Mouse (Mus musculus): ENCODE data around the gene Krtap1-4. TPM values are rescaled to one million over a fixed set of nuclear protein-coding genes. Genes with fewer than 3 reads are reported as not detected.
"Not testable (repeated sequence)": the region's sequence is repeated elsewhere in the genome, so short reads cannot be mapped to it uniquely, and the experiment has no call there.

The Krtap1-4 gene
- not detected for total RNA-seq (2021)

GRCm38 (mm10) chr11:99583245-99583704, at the start of gene Krtap1-4:
TSS of gene Krtap1-4 (minus strand) at chr11:99583654.
- DNase-seq = no peak
- intact Hi-C loops (cut with DNase I) = no loop called here

DNA sequence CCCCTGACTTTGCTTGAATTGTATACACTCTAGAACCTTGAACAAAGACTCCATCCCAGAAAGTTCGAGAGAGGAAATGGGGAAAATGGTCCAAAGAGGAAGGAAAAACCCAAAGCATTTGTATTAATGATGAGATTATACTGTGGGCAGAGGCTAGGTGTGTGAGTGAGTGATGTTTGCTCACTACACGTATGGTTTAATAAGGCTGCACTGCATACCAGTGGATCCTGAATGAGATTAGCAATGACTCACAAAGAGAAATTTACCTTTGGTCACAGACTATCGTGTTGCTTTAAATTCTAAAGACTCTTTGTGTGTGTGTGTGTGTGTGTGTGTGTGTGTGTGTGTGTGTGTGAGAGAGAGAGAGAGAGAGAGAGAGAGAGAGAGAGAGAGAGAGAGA, 47.4 kb upstream of the Krtap1-4 start:
- intact Hi-C loops (cut with DNase I) = no loop called here
- no peak for DNase-seq

GRCm38 (mm10) chr11:99628138-99628537, 44.7 kb upstream of the Krtap1-4 start, which contains the start of gene Krtap4-1:
TSS of gene Krtap4-1 (minus strand) at chr11:99628238.
- intact Hi-C loops (cut with DNase I) = no loop called here
- no peak for DNase-seq

DNA sequence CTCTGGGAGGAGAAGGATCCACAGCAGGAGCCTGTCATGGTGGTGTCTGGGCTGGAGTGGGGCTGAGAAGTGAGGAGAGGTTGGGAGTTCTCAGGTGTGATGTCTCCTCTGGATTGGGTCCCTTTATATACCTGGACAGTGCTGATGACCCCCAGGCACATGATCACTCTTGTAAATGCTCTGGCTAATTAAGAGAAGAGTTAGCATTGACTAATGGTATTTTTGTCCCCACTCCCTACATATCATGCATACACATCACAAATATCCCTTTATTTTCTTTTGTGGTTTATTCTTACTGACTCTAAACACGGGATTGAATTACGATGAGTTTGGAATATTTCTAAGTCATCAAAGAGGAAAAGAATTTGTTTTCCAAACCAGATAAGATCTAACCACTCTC, 36.9 kb upstream of the Krtap1-4 start, which contains the start of gene Gm11562:
Gm11562 (minus strand) TSS at position 101 of the 400 bp plus-strand sequence.
- intact Hi-C loops (cut with DNase I) = no loop called here
- no peak for DNase-seq

DNA sequence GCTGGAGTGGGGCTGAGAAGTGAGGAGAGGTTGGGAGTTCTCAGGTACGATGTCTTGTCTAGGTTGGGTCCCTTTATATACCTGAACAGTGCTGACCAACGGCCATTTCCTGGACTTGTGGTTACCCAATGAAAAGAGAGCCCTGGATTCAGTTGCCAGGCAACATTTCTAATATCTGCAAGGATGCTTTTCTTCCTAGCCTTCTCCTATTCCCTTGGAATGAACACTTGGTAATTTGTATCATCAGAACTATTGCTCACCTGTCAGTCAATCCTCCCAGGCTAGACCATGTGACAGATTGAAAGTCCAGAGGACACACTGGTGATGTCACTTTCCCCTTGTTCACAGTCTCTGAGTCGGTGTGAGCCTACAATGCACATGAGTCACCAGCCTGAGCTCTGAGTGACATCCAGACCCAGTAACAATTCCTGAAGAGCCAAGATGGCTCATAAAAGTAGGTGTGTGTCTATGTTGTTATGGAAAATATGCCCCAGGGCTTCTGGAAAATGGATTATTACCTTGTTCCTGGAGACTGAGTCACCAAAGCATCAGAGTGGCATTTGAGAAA, 31.4 kb upstream of the Krtap1-4 start, which contains the start of gene Krtap2-4:
Krtap2-4 (minus strand) TSS at position 51 of the 568 bp plus-strand sequence.
- intact Hi-C loops (cut with DNase I) = no loop called here
- no peak for DNase-seq

GRCm38 (mm10) chr11:99610089-99610488, 26.6 kb upstream of the Krtap1-4 start, which contains the start of gene Gm11937:
TSS of gene Gm11937 (minus strand) at chr11:99610189.
- intact Hi-C loops (cut with DNase I); DNase-seq: not testable (repeated sequence)

- DNase-seq = no peak
- intact Hi-C loops (cut with DNase I) = no loop called here
These were observed 25.7 kb upstream of the Krtap1-4 start for GRCm38 (mm10) chr11:99609126-99609525.

DNA sequence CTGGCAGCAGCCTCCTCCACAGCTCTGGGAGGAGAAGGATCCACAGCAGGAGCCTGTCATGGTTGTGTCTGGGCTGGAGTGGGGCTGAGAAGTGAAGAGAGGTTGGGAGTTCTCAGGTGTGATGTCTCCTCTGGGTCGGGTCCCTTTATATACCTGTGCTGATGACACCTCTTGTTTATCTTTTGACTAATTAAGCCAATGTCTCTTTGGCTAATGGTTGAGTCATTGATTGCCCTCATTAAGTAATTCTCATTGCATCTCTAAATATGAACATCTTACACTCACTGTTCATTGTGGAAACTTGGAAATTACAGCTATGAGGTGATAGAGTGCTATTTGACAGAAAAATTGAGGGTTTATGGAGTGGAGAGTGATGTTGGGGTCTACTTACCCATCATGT, 19.8 kb upstream of the Krtap1-4 start, which contains the start of gene Gm11938:
Gm11938 (minus strand) TSS at position 101 of the 400 bp plus-strand sequence.
- intact Hi-C loops (cut with DNase I); DNase-seq: not testable (repeated sequence)

GRCm38 (mm10) chr11:99597742-99598141, 14.3 kb upstream of the Krtap1-4 start, which contains the start of gene Krtap9-3:
TSS of gene Krtap9-3 (minus strand) at chr11:99598105.
- intact Hi-C loops (cut with DNase I); DNase-seq: not testable (repeated sequence)

DNA sequence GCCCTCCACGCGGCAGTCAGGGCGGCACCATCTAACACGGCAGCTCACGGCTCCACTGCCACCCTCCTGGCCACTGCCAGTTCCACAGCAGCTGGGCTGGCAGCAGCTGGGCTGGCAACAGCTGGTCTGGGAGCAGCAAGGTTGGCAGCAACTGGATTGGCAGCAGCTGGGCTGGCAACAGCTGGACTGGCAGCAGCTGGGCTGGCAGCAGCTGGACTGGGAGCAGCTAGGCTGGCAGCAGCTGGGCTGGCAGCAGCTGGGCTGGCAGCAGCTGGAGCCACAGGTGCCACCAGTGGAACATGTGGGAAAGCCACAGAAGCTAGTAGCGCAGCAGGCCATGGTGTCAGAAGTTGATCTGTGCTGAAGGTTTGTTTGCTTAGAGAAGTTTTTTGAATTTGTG, 7.5 kb upstream of the Krtap1-4 start, which contains the start of gene Krtap1-3:
Krtap1-3 (minus strand) TSS at position 359 of the 400 bp plus-strand sequence.
- intact Hi-C loops (cut with DNase I) = no loop called here

DNA sequence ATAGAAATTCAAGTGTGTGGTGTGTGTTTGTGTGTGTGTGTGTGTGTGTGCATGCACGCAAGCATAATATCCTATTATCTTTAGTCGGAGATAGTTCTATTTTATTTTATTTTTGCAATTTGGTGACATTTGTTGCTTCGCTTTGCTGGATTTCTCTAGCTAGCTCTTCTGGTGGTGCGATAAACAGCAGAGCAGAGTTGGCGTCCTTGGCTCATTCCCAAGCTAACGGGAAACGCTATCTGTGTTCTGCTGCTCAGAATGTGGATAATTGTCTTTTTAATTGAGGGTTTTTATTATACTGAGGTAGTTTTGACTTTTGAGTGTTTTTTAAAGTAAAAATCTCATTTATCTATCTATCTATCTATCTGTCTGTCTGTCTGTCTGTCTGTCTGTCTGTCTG, 1.6 kb upstream of the Krtap1-4 start:
- no peak for DNase-seq
- intact Hi-C loops (cut with DNase I) = no loop called here

More for the DNA sequence above, 7.5 kb upstream of the Krtap1-4 start, which contains the start of gene Krtap1-3:
- DNase-seq = no peak

DNA sequence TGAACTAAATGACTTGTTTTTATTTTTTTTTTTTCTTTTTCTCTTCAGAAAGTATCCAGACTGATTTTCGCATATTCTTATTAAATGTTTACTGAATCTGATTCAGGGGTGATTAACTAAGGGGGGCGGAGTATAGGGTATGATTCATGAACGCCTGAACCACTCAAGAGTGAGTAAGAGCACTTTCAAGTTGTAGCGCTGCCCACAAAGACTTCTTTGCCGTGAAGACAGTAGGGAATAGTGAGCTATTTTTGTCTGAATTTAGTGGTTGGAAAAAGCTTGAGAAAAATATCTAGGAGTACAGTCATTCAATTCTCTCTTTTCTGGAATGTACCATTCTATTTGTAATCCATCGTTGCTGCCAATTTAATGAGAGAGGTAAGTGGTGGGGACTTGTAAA, 1.9 kb downstream of the Krtap1-4 start:
- intact Hi-C loops (cut with DNase I) = no loop called here
- no peak for DNase-seq

DNA sequence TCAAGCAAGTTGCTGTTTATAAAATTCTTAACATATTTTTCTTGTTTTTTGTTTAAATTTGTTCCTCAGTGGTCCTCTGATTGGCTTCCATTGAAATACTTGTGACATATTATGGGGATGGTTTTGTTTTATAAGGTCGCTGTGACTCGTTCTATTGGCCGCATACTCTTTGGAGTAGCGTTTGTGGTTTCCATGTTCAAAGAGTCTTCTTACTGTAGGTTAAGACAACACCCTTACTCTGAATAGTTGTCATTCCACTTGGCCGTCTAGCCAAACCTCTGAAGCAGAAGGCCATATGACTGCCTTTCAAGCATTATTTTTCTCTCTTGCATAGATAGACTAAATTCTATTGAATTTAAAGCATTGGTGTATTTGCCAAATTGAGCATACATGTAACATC, 2.4 kb downstream of the Krtap1-4 start:
- intact Hi-C loops (cut with DNase I) = no loop called here
- no peak for DNase-seq

DNA sequence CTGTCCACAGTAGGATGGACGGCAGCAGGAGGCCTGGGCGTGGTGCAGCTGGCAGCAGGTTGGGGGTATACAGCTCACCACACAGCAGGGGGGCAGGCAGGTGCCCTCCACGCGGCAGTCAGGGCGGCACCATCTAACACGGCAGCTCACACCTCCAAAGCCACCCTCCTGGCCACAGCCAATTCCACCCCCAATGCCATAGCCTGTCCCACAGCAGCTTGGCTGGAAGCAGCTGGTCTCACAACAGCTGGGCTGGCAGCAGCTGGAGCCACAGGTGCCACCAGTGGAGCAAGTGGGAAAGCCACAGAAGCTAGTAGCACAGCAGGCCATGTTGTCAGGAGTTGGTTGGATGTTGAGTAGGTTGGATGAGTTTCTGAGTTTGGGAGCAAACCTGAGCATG, 2.8 kb downstream of the Krtap1-4 start, which contains the start of gene Krtap1-5:
Krtap1-5 (minus strand) TSS at position 381 of the 400 bp plus-strand sequence.
- intact Hi-C loops (cut with DNase I) = no loop called here
- no peak for DNase-seq

DNA sequence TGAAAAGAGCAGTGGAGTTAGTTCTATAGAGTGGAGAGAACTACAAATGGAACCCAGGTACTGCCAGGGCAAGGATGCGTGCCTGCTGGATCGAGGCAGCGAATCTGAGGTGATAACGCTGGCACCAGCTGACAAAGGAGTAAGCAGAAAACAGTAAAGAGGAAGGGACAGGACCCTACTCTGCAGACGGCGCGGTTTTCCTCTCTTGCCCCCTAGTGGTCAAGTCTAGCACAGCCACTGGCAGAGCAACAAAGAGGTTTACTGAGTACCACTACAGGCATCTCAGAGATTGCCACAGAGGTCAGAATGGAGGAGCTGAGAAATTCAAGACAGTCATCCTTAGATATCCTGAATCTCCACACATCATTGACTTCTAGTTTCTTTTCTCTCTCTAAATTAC, 9.3 kb downstream of the Krtap1-4 start:
- intact Hi-C loops (cut with DNase I) = no loop called here

GRCm38 (mm10) chr11:99573164-99573563, 10.3 kb downstream of the Krtap1-4 start:
- intact Hi-C loops (cut with DNase I) = no loop called here
- no peak for DNase-seq

More for the DNA sequence above, 9.3 kb downstream of the Krtap1-4 start:
- peak; percentile 78 for DNase-seq

GRCm38 (mm10) chr11:99566530-99566929, 16.9 kb downstream of the Krtap1-4 start, which contains the start of gene Krtap3-1:
TSS of gene Krtap3-1 (minus strand) at chr11:99566630.
- no peak for DNase-seq
- intact Hi-C loops (cut with DNase I) = no loop called here

DNA sequence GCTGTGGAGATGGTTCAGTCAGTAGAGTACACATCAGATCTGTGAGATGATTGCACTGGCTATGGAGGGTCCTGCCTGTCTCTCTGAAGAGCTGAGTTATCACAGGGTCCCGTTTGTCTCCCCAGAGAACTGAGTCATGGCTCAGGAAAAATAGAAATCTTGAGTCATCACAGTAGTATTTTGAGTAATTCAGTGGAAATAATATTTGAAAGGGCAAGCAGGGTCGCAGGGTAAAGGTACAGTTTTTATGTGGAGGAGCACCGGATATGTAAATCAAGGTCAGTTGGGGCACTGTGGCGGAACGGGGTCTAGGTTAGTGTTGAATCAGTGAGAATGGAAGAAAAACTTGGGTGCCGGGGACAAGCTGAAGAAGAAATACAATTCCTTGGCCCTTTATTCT, 20.9 kb downstream of the Krtap1-4 start:
- DNase-seq = no peak
- intact Hi-C loops (cut with DNase I) = no loop called here

DNA sequence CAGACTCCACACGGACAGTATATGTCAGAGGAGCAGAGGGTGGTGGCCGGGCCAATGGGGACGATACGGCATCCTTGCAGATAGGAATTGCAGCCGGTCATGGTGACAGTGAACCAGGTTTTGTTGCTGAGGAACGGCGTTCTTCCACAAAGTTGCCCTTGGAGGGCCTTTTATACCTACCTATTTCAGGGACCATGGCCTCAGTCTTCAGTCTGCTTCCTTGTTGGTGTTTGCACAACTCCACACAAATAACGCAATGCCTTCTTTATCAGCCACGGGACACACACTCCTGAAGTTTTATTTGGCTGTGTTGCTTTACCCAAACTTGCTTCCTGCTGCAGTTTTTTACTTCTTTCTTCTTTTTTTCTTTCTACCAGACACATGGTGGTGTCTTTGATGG, 24.1 kb downstream of the Krtap1-4 start, which contains the start of gene Gm11939:
Gm11939 (minus strand) TSS at position 101 of the 400 bp plus-strand sequence.
- DNase-seq = no peak
- intact Hi-C loops (cut with DNase I) = no loop called here

- no peak for DNase-seq
- intact Hi-C loops (cut with DNase I) = no loop called here
These were observed 25.3 kb downstream of the Krtap1-4 start for GRCm38 (mm10) chr11:99557976-99558745.

DNA sequence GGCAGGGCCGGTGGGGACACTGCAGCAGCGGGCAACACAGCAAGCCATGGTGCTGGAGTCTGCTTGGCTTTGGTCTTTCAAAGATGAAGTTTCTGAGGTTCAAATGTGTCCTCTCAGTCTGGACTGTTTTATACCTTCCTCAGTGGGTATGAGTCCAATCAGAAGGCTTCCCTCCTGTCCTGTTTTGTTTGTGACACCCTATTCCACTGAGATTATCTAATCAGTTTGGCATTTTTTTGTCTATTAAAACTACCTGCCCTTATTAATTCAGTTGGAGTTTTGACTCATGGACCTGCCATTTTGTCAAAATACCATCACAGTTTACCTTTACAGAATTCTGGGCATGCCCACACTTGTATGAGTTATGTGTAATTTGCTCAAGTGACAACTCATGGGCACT, 26.7 kb downstream of the Krtap1-4 start, which contains the start of gene Krtap3-2:
Krtap3-2 (minus strand) TSS at position 101 of the 400 bp plus-strand sequence.
- intact Hi-C loops (cut with DNase I) = no loop called here
- no peak for DNase-seq
